Mouse (Mus musculus) embryonic fibroblast, embryonic 13.5 days (primary cell): ENCODE data around the gene Lmtk2. TPM values are rescaled to one million over a fixed set of nuclear protein-coding genes. Genes with fewer than 3 reads are reported as not detected.

Source experiments
- H3K27ac ChIP-seq: 2 replicates; pipeline ENCODE4 v1.5.1; 2012; ENCODE audit warnings: low read length, control low read depth, inconsistent platforms; ENCODE audit not compliant: insufficient read depth
- H3K4me1 ChIP-seq: 2 replicates; pipeline ENCODE4 v1.6.1; 2011; ENCODE audit warnings: low read length; ENCODE audit not compliant: control insufficient read depth, insufficient read depth
- H3K4me3 ChIP-seq: 2 replicates; pipeline ENCODE4 v1.5.1; 2011; ENCODE audit warnings: mild to moderate bottlenecking, control low read depth, low read length; ENCODE audit not compliant: insufficient read depth
- CTCF ChIP-seq: IDR thresholded peaks from 2 replicates; pipeline ENCODE4 v1.5.1; 2011; ENCODE audit warnings: mild to moderate bottlenecking, control low read depth, low read length, moderate library complexity, borderline replicate concordance; ENCODE audit not compliant: insufficient read depth
- POLR2A ChIP-seq: IDR thresholded peaks from 2 replicates; pipeline ENCODE4 v1.6.1; 2011; ENCODE audit warnings: low read depth, mild to moderate bottlenecking, control low read depth, low read length, moderate library complexity
- polyA plus RNA-seq: library from polyadenylated mRNA; stranded (reverse); fragments of >200 nt; gene quantifications from 2 replicates; pipeline ENCODE4 v1.2.4, GENCODE M21; 2011; ENCODE audit warnings: low read depth; ENCODE audit not compliant: missing spikeins, insufficient read length

The Lmtk2 gene
- polyA plus RNA-seq, 1 experiment, result 10.4 TPM

DNA sequence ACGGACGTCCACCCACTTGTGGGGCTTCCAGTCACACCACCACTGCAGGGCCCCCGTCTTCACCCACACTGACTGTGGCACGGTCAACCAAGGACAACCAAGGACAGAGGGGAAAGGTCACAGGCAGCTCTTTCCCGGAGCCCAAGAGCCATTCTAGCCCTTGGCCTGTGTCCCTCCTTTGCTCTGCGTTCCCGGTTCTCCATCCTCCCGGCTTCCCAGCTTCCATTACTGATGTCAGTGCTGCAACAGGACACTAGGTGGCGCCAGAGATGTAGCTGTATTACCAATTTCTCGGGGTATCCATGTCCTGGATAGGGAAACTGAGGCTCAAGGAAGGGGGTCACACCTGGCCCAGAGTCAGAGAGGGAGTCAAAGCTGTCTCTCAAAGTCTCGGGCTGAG, 107.2 kb downstream of the Lmtk2 start:
- H3K4me1 ChIP-seq, result no peaks in the 10 kb centered on the region
- no peak overlapping the region for H3K4me3 ChIP-seq
- H3K27ac ChIP-seq, result no peak overlapping the region
- no peak for TF ChIP-seq POLR2A
- peak; percentile 53; the same call in 1 of the 2 replicates for TF ChIP-seq CTCF

- Histone ChIP-seq H3K4me1 (no peaks in the 10 kb centered on the region), H3K27ac (no peak overlapping the region), H3K4me3 (no peak overlapping the region)
- peak; percentile 93 for TF ChIP-seq CTCF
- TF ChIP-seq POLR2A, result no peak
Measured at GRCm38 (mm10) chr5:144214453-144214852, 114.2 kb downstream of the Lmtk2 start.

DNA sequence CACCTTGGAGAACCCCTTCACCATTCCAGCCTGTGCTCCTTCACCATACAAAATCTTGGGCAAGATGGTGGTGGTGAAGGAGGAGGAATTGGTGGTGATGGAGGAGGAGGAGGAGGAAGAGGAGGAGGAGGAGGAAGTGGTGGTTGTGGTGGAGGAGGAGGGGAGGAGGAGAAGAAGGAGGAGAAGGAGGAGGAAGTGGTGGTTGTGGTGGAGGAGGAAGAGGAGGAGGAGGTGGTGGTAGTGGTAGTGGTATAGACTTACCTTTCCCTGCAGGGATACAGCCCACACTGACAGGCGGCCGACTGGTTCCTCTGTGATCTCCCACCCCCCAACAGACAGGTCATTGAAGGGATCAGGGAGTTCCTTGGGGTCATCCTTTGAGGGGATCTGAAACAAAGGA, 115.8 kb downstream of the Lmtk2 start:
- TF ChIP-seq CTCF (no peak), POLR2A (no peak)
- Histone ChIP-seq H3K27ac (no peak overlapping the region), H3K4me3 (no peak overlapping the region), H3K4me1 (no peaks in the 10 kb centered on the region)

GRCm38 (mm10) chr5:144218061-144218460, 117.8 kb downstream of the Lmtk2 start:
- H3K4me1 ChIP-seq, result no peaks in the 10 kb centered on the region
- H3K27ac ChIP-seq, result no peak overlapping the region
- H3K4me3 ChIP-seq, result no peak overlapping the region
- TF ChIP-seq CTCF, result no peak
- no peak for TF ChIP-seq POLR2A

GRCm38 (mm10) chr5:144219306-144219705, 119.1 kb downstream of the Lmtk2 start:
- no peak for TF ChIP-seq CTCF
- H3K27ac ChIP-seq, result no peak overlapping the region
- H3K4me3 ChIP-seq, result no peak overlapping the region
- no peaks in the 10 kb centered on the region for H3K4me1 ChIP-seq

GRCm38 (mm10) chr5:144219936-144220335, 119.7 kb downstream of the Lmtk2 start:
- Histone ChIP-seq H3K27ac (no peak overlapping the region), H3K4me3 (no peak overlapping the region), H3K4me1 (no peaks in the 10 kb centered on the region)
- TF ChIP-seq POLR2A (no peak), CTCF (no peak)

GRCm38 (mm10) chr5:144221305-144221704, 121.1 kb downstream of the Lmtk2 start:
- H3K4me3 ChIP-seq, result no peak overlapping the region
- H3K27ac ChIP-seq, result no peak overlapping the region
- TF ChIP-seq POLR2A, result no peak
- TF ChIP-seq CTCF, result no peak
- H3K4me1 ChIP-seq, result no peaks in the 10 kb centered on the region

DNA sequence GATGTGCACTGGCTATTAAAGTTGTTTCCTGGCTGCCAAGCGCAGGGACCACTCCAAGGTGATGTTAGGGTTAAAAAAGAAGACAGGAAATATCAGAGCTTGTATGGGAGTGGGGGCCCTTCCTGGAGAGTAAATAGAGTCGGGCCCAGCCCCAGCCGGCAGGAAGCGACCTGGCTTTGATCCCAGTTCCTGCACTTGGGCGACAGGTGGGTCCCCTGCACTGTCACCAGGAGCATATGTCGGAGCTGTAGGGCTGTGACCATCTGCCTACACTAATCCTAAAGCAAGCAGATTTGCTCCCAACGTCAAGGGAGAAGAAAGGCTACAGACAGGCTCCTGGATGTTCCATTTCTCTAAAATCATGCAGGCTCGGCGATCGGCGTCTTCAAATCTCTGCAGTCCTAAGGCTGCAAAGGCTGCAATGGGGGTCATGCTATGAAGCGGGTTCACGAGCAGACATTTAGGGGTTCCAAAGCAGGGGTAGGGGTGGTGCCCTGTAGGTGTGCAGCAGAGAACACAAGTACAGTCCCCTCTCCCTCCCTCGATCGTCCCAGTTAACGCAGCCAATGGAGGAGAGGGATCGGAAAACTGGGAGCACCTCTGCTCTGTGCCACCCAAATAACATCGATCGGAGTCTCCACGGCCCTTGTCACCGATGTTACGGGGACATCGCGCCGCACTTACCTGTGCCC, 122.7 kb downstream of the Lmtk2 start:
- Histone ChIP-seq H3K4me1 (no peaks in the 10 kb centered on the region), H3K27ac (no peak overlapping the region), H3K4me3 (peak overlapping the region; percentile 87)
- no peak; the same call in 1 of the 2 replicates for TF ChIP-seq POLR2A
- TF ChIP-seq CTCF, result no peak

- TF ChIP-seq CTCF (no peak), POLR2A (peak; percentile 93)
Measured at GRCm38 (mm10) chr5:144223503-144223862, 123.2 kb downstream of the Lmtk2 start, which contains the start of gene Tecpr1. Gene Tecpr1 (minus strand): TSS chr5:144223615.

DNA sequence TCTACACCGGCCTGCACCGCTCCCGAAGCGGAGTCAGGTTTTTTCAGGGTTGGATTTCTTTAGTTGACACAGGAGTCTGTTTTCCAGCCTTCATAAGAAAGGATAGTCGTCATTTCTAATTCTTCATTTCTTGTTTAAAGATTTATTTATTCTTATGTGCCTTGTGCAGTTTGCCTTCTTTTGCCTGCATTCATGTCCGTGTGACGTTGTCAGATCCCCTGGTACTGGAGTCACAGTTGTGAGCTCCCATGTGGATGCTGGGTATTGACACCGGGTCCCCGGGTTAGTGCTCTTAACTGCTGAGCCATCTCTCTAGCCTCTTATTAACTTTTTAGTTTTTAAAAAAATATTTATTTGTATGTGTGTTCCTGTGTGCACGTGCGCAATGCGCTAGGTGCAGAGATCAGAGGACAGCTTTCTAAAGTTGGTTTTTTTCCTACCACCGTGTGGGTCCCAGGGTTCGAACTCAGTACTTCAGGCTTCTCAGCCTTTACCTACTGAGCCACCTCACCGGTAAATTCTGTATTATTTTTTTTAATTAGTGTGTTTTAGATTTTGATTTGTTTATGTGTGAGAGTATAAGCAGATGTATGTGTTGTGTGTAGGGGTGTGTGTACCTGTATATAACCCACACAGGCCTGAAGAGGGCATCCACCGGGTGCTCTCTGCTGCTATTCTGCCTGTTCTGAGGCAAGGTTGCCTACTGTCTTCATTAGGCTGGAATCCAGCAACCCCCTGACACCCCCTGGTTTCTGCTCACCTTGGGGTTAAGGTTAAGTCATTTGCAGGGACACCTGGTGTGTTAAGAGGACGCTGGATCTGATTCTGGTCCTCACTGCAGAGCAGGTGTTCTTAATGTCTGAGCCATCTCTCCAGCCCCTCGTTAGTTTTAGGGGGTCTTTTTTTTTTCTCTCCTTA, 123.9 kb downstream of the Lmtk2 start:
- peak overlapping the region; percentile 15; the same call in 1 of the 2 replicates for H3K27ac ChIP-seq
- H3K4me1 ChIP-seq, result no peaks in the 10 kb centered on the region
- TF ChIP-seq POLR2A (no peak), CTCF (no peak)
- peak overlapping the region; percentile 82 for H3K4me3 ChIP-seq

More at GRCm38 (mm10) chr5:144223503-144223862, 123.2 kb downstream of the Lmtk2 start, which contains the start of gene Tecpr1:
- Histone ChIP-seq H3K4me3 (peak within 1 kb of the TSS; percentile 87), H3K27ac (peak within 1 kb of the TSS; percentile 15; the same call in 1 of the 2 replicates), H3K4me1 (no peaks in the 10 kb centered on the region)
